Mouse (Mus musculus): ENCODE data around the gene Pgm2.

The Pgm2 gene

GRCm38 (mm10) chr5:64077353-64077752 is 15.4 kb upstream of the Pgm2 start:
- DNase-seq = no peak

- DNase-seq = peak; percentile 60
Observed at GRCm38 (mm10) chr5:64078740-64079461, 13.8 kb upstream of the Pgm2 start.

- DNase-seq = no peak
Observed at GRCm38 (mm10) chr5:64079462-64079817, 13.3 kb upstream of the Pgm2 start.

GRCm38 (mm10) chr5:64083447-64084359 is 9.0 kb upstream of the Pgm2 start:
- no peak for DNase-seq

GRCm38 (mm10) chr5:64085405-64085804 is 7.3 kb upstream of the Pgm2 start:
- no peak for DNase-seq

- no peak for DNase-seq
Observed at GRCm38 (mm10) chr5:64088740-64089139, 4.0 kb upstream of the Pgm2 start.

- DNase-seq = peak; percentile 44
Observed at GRCm38 (mm10) chr5:64093349-64093871, 660 bp downstream of the Pgm2 start.

- no peak for DNase-seq
Observed at GRCm38 (mm10) chr5:64095342-64095993, 2.7 kb downstream of the Pgm2 start.

GRCm38 (mm10) chr5:64101993-64102716 is 9.4 kb downstream of the Pgm2 start:
- DNase-seq = no peak

- no peak for DNase-seq
Observed at GRCm38 (mm10) chr5:64102717-64103075, 9.9 kb downstream of the Pgm2 start.

- no peak for DNase-seq
Observed at GRCm38 (mm10) chr5:64107596-64108289, 15.0 kb downstream of the Pgm2 start.

- DNase-seq = peak; percentile 12
Observed at GRCm38 (mm10) chr5:64109217-64109616, 16.5 kb downstream of the Pgm2 start.

GRCm38 (mm10) chr5:64112360-64112759 is 19.6 kb downstream of the Pgm2 start:
- DNase-seq = no peak

- no peak for DNase-seq
Observed at GRCm38 (mm10) chr5:64114210-64114609, 21.5 kb downstream of the Pgm2 start.

- DNase-seq = no peak
Observed at GRCm38 (mm10) chr5:64117191-64117590, 24.4 kb downstream of the Pgm2 start.

- DNase-seq = no peak
Observed at GRCm38 (mm10) chr5:64125783-64126182, 33.0 kb downstream of the Pgm2 start.

- no peak for DNase-seq
Observed at GRCm38 (mm10) chr5:64131550-64131949, 38.8 kb downstream of the Pgm2 start.

- DNase-seq = no peak
Observed at GRCm38 (mm10) chr5:64133901-64134300, 41.2 kb downstream of the Pgm2 start.

GRCm38 (mm10) chr5:64136325-64136724 is 43.6 kb downstream of the Pgm2 start:
- DNase-seq = no peak

- DNase-seq = no peak
Observed at GRCm38 (mm10) chr5:64140202-64140601, 47.5 kb downstream of the Pgm2 start.

- DNase-seq = no peak
Observed at GRCm38 (mm10) chr5:64144315-64144714, 51.6 kb downstream of the Pgm2 start.

GRCm38 (mm10) chr5:64146384-64147005 is 53.7 kb downstream of the Pgm2 start:
- DNase-seq = no peak
